Mouse (Mus musculus) thymus, postnatal 4 days (tissue): ENCODE data around the gene Mdp1.
A peak's percentile ranks its signal among the peaks of the same experiment; 100 is the strongest.

Experiments used
- DNase-seq: peaks from one replicate; pipeline ENCODE4 v3.0.0; 2021

Gene Mdp1

DNA sequence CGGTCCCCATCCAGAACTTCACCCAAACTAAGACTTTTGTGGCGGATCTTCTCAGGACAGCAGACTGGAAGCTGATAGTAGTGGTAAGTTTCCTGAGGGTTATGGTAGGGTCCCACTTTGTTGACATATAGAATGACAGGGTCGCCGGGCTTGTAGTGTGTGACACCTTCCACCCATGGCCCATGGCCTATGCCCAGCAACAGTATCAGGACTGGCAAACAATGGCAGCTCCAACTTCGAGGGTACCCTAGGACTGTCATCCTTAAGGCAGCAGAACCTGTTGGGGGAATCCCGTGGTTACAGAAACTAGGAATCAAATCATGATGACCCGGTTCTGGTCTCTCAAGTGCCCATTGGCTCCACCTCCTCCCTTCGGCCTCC, 17.6 kb downstream of the Mdp1 start:
- DNase-seq, result no peak

DNA sequence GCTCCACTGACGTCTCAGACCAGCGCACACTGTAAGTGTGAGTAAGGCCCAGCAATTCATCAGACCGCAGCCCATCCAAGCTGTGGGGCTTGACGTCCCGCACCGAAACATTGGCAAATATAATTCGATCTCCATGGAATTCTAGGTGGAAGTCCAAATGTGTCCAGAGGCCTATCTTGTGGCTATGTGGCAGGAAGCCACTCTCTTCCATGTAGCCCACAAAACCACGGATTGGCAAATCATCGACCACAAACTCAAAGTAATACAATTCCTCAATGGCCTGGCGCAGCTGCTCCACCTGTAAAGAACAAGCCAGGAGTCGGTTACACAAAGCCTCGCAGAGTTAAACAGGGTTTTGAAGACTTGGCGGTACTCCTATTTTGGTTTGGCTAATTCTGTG, 19.0 kb downstream of the Mdp1 start:
- DNase-seq, result no peak

DNA sequence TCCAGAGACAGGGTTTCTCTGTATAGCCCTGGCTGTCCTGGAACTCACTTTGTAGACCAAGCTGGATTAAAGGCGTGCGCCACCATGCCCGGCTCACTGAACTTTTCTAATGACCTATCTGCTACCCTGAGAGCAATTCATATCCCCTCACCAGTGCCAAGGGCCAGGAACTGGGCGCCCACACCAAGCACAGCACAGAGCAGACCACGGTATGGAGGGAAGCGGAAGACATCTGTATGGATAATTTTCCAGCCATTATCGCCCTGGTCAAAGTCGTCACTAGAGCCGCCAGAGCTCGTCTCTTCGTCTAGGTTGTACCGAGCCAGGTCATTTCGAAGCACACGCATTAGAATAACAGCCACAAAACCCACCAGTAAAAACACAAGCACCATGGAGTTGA, 19.5 kb downstream of the Mdp1 start:
- DNase-seq, result no peak

DNA sequence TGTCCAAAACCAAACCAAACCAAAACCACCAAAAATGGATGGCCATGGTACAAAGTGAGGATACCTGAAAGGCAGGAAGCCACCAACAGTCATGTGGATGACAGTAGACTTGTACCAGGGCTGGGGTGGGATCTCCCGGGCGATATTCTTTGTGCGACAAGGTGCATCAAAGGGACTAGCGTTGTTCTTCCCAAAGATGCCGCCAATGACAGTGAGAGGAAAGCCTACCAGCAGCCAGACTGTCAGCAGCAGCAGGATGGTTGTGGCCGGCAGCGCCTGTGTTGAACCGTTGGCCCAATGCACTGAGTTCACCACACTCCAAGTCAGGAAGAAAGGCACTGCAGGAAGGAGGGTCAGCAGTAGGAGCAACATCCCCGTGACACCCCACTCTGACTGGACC, 22.5 kb downstream of the Mdp1 start, which contains the start of gene Gm49378:
Gene Gm49378 (minus strand): TSS at position 101 of the 400 bp plus-strand sequence.
- DNase-seq, result no peak

DNA sequence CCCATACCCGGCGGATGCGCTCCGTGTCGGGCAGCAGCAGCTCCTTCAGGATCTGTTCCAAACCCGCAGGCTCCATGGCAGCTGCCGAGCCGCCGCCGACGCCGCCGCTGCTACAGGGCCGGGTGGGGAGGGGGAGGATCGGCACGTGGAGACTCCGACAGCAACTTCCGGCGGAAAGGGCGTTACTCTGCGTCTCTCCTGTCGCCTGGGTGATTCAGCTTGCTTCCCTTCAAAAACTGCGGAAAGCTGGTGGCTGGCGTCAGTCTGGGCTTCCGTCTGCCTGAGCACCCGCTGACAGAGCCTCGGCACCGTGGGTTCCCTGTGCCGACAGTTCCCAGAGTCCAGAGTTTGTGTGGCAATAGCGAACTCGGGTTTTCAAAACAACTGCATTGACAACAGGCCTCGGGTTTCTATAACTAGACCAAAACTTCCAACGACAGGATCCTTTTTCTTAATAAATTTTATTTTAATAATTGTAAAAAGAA, 24.7 kb downstream of the Mdp1 start, which contains the start of gene Ipo4:
Gene Ipo4 (minus strand): TSS at position 435 of the 485 bp plus-strand sequence.
- DNase-seq, result peak; percentile 89

DNA sequence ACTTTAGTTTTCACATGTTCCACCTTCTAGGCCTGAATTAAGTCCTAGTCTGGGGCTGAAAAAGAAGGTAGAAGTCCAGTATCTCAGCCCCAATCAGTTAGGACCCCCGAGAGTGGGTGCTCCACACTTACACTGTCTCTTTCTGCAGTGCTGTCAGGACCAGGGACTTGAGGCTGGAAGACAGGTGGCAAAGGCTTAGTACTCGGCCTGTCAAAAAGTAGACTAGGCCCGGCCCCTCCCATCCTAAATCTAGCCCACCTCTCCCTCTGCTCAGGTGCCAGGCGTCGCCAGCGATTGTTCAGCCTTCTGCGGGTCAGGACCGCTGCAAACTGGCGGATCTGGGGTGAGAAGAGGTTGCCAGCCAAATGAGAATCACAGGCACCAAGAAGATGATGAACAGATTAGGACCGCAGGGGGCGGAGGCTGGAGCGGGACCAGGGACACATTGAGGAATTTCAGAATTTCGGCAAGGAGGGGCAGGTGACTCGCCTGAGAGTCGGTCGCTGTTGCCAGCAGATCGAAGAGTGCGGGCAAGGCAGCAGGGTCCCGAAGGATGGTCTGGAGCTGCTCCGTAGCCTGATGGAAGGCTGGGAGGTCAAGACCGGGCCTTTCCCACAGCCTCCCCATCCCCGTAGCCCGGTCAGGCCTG, 25.3 kb downstream of the Mdp1 start:
- no peak for DNase-seq

DNA sequence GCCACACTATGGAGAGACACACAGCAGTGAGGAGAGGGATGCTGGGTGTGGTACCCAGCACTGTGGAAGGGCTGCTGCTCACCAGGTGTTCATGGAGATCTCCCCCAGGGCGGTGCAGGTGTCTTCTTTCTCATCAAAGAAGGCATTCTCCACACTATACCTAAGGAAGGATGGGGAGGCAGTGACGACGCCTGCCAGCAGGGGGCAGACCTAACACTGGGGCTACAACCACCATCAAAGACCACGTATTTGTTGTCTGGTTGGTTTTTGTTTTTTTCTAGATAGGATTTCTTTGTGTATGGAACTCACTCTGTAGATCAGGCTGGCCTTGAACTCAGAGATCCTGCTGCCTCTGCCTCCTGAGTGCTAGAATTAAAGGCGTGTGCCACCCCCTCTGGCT, 31.0 kb downstream of the Mdp1 start:
- peak; percentile 94 for DNase-seq

DNA sequence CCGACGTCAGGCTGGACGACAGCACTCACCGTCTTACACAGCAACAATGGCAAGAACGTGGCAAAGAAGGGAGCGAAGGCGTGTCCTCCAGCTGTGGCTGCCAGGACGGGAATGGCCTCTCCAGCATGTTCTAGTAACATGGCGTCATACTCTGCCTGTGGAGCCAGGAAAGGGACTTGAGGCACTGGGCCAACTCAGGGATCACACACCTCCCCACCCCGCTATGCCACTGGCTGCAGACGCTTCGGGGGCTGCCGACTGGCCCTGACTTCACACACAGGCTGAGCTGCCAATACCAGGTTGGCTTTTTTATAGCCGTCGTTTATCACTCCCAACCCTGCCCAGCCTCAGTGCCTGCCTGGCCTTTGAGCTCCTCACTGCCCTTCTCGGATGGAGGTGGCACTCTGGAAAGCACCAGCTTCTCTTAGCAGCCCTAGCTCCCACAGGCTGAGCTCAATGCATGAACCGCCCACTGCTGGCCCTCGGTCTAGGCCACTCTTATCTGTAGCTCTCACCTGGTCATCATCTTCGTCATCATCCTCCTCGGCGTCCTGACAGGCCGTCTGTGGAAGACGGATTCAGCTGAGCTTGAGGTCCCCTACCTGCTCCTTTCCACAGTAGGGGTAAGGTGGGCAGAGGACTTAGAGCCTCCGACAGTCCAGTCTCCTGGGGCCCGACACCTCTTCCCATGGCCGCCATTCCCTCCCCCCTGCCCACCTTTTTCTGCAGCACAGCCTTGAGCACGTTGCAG, 32.1 kb downstream of the Mdp1 start:
- no peak for DNase-seq

DNA sequence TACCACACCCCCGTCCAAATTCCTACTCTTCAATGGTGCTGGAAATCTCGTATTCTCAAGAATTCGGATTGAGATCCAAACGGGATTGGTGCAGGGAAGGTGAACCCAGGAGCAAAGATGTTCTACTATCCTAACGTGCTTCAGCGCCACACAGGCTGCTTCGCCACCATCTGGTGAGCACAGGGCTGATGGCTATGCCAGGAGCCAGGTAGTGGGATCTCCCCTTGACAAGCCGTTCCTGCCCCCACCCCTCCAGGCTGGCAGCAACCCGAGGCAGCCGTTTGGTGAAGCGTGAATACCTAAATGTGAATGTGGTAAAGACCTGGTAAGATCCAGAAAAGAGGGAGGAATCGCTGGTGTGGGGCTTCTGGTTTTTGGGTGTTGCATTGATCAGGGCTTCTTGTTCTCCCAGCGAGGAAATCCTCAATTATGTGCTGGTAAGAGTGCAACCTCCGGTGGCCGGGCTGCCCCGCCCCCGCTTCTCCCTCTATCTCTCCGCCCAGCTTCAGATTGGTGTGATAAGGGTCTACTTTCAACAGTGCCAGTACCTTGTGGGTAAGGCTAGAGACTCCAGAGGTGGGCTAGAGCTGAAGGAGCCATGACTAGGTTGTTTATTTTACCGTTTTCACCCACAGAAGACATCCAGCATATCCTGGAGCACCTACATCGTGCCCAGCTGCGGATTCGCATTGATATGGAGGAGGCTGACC, 41.7 kb downstream of the Mdp1 start:
- DNase-seq, result peak; percentile 31

DNA sequence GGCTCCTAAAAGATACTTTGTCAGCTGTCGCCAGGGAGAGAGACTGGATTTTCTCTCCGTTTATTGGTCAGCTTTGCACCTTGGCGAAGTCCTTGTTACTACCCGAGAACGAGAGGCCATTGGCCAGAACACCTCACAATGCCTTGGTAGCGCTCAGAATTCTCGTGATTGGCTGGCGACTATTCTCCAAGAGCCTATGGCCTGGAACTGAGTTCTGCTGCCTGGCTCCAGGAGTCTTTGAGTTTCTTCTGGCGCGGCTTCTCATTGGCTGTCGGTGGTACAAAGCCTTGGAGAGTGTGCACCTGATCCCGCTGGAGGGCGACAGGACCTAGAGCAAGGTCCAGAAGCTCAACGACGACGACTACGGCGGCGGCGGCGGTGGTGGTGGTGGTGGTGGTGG, 42.5 kb downstream of the Mdp1 start, which contains the start of gene Rec8:
Gene Rec8 (plus strand): TSS at position 216 of the 400 bp plus-strand sequence.
- DNase-seq, result no peak

DNA sequence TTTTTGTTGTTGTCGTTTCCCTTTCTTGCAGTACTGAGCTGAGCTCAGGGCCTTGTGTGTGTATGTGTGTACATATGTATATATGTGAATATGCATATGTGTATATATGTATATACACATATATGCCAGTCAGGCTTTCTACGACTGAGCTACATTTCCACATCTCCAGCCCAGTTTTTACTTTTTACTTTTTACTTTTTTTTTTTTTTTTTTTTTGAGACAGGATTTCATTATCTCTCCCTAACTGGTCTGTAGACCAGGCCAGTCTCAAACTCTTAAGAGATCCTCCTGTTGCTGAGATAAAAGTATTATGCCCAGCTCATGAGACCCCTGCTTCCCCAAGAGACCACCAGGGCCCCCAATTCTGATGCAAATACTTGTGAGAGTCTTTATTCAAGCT, 43.5 kb downstream of the Mdp1 start:
- no peak for DNase-seq

DNA sequence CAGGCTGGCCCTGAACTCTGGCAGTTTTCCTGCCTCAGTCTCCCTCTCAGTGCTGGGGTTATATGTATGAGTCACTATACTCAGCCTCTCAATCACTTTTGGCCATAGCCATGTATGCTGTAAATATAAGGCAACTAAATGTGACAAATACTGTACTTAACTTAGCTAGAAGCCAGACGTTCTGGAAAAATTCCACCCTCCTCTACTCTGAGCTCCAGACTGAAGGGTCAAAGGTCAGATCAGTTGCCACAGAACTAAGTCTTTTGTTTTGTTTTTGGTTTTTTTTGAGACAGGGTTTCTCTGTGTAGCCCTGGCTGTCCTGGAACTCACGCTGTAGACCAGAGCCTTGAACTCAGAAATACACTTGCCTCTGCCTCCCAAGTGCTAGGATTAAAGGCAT, 44.4 kb downstream of the Mdp1 start:
- no peak for DNase-seq

DNA sequence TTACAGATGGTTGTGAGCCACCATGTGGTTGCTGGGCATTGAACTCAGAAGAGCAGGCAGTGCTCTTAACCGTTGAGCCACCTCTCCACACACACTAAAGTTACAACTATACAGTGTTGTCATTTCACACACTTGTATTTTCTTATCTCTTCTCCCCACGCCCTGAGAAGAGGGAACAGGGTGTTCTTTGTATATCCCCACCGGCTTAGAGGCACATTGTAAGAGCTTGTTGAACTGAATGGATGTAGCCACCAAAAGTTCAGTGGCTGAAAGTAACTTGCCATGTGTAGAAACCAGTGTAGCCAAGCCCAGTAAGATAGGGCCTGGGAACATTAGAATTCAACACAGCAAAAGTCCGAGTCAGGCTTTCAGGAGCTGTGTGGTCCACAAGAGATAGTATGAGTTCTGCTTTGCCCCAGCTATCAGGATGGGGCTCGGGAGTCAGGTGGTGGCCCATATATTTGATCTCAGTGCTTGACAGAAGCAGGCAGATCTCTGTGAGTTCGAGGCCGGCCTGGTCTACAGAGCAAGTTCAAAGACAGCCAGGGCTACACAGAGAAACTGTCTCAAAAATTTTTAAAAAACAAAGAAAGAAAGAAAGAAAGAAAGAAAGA, 45.6 kb downstream of the Mdp1 start:
- DNase-seq, result no peak

DNA sequence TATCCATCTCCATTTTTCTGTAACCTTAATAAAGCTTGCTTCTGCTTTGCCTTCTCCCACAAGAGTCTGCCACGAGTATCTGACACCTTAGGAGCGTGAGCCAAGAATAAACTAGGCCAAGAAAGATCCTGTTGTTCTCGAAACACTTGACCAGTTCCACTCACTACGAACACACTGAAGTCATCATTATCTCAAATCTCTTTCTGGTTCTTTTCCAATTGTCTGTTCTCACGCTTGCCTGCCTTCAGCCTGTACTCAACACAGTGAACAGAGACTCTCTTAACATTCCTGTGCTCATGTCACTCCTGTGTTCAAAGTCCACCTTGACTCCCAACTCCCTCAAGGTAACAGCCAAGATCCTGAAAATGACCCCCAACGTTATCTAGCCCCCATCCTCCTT, 47.0 kb downstream of the Mdp1 start:
- DNase-seq, result no peak

DNA sequence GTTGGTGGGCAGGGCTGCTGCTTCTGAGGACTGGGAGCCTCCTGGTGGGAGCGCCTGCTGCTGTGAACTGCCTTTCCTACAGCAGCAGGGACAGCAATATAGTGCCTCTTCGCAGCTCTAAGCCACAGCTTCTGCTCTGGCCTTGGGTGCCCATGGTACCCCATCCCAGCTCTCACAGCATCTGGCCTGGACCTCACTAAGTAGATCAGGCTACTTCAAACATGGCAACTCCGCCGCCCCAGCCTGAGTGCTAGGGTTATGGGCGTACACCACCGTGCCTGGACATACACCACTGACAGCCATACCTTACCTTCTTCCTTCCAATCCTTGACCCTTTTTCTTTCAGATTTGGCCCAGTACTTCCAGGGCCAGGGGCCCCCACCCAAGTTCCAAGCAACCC, 52.0 kb downstream of the Mdp1 start:
- no peak for DNase-seq
